Mouse (Mus musculus) spleen, adult 12 weeks (tissue): Measurements from ENCODE around the gene Ier5.

Source experiments
- DNase-seq: peaks from one replicate; pipeline ENCODE4 v3.0.0; 2022; ENCODE audit warnings: low spot score

Gene Ier5

GRCm38 (mm10) chr1:155053296-155053695 is 46.1 kb downstream of the Ier5 start:
- DNase-seq, result no peak

DNA sequence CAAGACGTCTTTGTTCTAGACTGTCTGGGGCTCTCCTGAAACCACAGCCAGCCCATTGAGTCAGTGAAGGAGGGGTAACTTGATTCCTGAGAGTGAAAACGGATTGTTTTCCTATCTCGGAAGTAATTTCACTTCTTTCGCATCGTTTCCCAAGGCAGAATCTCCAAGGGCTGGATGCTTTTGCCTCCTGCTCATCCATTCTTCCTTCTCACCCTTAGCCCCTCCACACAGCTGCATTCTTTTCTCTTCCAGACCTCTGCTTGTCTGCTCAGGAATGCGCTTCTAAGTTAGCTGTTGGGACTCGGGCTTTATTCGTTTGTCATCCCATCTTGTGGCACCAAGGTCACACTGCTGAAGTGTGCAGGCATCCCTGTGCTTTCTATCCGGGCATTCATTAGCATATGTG is 46.7 kb downstream of the Ier5 start:
- DNase-seq, result no peak

DNA sequence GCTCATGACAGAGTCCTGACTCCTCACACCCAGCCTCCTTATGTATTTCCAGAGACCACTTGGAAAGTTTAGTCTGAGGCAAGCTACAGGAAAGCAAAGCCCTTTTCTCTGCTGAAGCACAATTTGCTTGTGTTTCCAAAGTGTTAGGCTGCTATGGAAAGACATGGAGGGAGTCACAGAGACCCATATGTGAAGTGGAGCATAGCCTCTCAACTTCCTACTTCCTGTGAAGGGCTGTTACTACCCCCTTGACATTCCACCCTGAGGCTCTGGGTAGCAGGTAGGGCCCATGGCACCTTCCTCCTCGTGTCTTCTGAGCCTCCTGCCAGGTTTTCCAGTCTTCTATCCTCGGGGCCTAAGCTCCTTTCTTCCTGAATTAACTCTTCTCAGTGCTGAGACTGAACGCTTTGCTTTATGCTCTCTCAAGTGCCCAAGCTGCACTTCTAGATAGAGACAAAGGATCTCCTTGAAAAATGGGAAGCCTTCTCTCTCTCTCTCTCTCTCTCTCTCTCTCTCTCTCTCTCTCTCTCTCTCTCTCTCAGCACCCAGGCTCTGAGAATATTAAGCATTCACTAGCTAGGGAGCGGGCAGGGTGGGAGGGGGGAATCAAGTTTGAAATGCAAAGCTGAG is 47.2 kb downstream of the Ier5 start:
- DNase-seq, result no peak

DNA sequence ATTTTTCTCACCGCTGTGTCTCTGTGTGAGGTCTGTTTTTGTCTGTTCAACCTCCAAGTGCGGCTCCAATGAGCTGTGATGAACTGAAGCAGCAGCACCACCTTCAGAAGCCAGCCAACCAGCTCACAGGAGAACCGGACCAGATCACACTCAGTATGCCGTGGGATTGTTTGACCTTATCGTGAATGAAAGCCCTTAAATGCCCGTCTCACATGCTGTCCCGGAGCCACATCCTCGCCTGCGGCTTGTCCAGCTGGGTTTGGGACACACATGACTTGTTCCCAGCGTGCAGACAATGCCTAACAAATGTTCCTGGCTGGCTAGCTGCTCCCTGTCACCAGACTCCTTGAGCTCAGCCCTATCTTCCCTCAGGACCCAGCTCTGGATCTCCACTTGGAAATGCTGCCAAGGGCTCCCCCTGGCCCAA is 47.7 kb downstream of the Ier5 start:
- no peak for DNase-seq

DNA sequence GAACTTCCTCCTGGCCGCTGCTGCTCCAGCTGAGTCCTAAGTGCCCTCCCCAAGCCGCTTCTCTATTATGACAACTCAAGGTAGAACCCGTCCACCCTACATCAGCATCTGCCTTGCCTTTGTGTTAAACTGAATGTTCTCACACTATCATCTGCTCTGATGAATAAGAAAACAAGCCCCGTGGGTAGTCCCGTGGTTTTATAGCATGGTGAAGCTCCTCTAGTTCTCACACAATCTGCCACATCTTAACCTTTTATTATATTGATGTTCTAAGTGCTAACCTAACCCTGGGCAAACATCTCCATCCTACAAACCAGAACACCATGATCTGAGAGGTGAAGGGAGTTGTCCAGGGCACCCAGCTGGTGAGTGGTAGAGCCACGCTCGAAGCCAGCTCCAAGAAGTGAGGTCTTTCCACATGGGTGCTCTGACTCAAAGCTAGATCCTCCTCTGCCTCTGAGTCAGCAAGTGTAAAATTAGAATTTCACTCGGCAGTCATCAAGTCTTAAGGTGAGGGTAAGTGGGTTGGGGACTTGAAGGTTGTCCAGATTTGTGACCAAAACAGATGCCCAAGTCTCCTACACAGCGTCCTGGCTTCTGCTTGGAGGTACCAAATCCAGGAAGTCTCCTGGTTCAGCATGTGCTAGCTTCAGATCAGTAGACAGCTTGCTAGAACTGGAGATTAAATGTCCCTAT is 48.4 kb downstream of the Ier5 start:
- no peak for DNase-seq

DNA sequence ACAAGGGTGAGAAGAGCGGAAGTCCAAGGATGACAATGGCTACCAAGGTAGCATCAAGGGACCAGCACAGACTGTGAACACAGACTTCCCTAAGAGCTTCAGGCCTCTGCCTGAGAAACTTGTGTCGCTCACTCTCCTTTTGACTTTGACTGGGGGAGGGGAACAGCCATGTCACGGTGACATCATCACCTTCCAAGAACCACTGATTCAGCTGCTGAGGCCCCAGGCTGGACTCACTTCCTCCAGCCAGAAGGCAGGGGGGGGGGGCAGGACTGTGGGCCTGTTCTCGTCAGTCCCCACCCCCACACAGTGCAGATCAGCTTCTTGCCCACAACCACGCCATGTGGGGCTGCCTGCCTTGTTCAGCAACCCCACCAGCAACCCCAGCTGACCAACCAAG is 49.3 kb downstream of the Ier5 start:
- no peak for DNase-seq

- peak; percentile 80 for DNase-seq
Measured at GRCm38 (mm10) chr1:155048947-155049346, 50.5 kb downstream of the Ier5 start.
